Mouse (Mus musculus): ENCODE results near the gene Rsg1. TPM values are rescaled to one million over a fixed set of nuclear protein-coding genes. Genes with fewer than 3 reads are reported as not detected.

Gene Rsg1
- polyA plus RNA-seq, 1 experiment from 2014 or later, result 6.3 TPM

DNA sequence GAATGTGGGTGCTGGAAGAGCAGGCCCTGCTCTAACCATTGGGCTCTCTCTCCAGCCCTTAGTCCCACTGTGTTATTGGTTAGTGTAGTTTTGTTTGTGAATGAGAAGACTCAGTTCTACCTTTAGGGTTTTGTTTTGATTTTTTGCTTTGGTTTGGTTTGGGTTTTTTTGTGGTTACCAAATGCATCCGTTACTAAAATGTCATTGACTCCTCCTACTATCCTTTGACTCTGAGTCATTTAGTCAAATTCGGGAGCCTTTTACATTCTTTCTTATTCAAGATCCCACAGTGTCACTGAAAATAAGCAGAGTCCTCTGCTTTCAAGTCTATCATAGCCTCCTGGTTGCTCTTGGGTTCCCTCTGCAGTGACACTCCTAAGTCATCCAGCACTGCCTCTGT lies 29.8 kb upstream of the Rsg1 start:
- Histone ChIP-seq H3K9ac (ENCODE audit: low read depth, low read length) (no peak overlapping the region), H3K9me3 (ENCODE audit: control insufficient read depth, low read length) (no peaks in the 10 kb centered on the region), H3K36me3 (ENCODE audit: control insufficient read depth, insufficient read depth, low read length) (no peaks in the 10 kb centered on the region), H3K4me1 (replicated peaks; ENCODE audit: control insufficient read depth, insufficient read depth, low read length) (no peaks in the 10 kb centered on the region), H3K4me2 (replicated peaks; ENCODE audit: low read depth, low read length) (no peak overlapping the region), H3K27ac (ENCODE audit: low read depth, low read length) (no peak overlapping the region), H3K4me3 (ENCODE audit: low read depth, low read length) (no peak overlapping the region), H3K27me3 (ENCODE audit: control insufficient read depth, insufficient read depth, low read length) (no peaks in the 10 kb centered on the region)
- DNase-seq (ENCODE audit: low spot score) (no peak), ATAC-seq (ENCODE audit: low FRiP score) (no peak)
- WGBS, result 97% methylated on average over 2 of the region's 2 CpGs

DNA sequence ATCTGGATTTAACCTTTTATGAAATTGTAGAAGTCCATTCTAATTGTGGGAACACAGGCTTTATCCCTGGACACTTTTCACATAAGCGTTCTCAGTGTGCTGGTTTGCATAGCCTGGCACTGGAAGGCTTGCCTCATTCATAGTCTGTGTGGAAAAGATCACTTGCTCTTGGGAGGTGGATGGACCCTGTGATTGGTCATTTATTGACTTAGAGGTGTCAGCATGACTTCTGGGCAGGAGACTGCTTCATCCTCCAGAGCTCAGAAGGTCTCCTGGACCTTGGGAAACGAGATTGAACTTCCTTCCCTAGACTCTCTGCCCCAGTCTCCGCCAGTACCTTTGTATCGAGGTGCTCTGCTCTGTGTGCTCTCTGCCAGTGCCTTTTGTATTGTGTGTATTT lies 29.3 kb upstream of the Rsg1 start:
- Histone ChIP-seq H3K27me3 (ENCODE audit: control insufficient read depth, insufficient read depth, low read length) (no peaks in the 10 kb centered on the region), H3K36me3 (ENCODE audit: control insufficient read depth, insufficient read depth, low read length) (no peaks in the 10 kb centered on the region), H3K4me2 (replicated peaks; ENCODE audit: low read depth, low read length) (no peak overlapping the region), H3K4me3 (ENCODE audit: low read depth, low read length) (no peak overlapping the region), H3K9me3 (ENCODE audit: control insufficient read depth, low read length) (no peaks in the 10 kb centered on the region), H3K9ac (ENCODE audit: low read depth, low read length) (no peak overlapping the region), H3K4me1 (replicated peaks; ENCODE audit: control insufficient read depth, insufficient read depth, low read length) (no peaks in the 10 kb centered on the region), H3K27ac (ENCODE audit: low read depth, low read length) (no peak overlapping the region)
- no peak for ATAC-seq (ENCODE audit: low FRiP score)
- DNase-seq (ENCODE audit: low spot score), result no peak
- WGBS, result 89% methylated on average over 4 of the region's 4 CpGs

DNA sequence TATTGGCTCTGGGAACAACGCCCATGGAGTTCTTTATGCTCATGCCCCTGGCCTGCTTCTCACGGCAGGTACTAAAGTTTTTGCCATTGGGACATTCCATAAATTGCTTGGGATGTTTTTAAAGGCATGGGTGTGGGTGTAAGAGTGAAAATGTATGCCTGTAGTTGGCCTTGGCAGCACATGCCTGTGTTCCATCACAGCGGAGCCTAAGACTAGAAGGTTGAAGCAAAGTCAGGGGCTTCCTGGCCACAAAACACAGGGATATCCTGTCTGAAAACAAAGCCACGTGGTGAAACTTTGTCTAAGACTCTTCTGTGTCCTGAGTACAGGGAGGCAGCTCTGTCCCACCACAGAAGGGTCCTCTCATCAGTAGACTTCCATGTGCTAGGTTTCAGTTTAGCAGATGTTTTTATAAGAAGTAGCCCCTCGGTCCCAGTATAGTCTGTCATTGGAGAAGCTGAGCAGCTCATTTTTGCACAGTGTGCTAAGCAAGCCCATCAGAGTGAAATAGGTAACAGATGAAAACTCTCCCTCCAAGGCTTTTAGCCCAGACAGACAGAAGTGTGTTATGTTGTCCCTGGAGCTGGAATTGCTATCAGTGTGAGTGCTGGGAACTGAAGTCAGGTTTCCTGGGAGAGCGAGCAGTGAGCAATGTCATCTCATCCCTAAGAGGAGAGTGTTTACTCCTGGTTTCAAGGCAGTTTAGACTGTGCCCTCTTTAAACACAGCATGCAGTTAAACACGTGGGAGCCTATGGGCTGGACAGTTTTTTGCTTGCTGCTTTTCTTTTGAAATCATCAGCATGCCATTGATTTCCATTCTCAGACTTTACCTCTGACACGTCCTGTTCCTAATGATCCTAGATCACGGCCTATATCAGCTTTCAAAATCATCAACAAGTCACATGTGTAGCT lies 26.6 kb upstream of the Rsg1 start:
- H3K36me3 ChIP-seq (ENCODE audit: control insufficient read depth, insufficient read depth, low read length), result no peaks in the 10 kb centered on the region; the same call in 1 of the 2 replicates

DNA sequence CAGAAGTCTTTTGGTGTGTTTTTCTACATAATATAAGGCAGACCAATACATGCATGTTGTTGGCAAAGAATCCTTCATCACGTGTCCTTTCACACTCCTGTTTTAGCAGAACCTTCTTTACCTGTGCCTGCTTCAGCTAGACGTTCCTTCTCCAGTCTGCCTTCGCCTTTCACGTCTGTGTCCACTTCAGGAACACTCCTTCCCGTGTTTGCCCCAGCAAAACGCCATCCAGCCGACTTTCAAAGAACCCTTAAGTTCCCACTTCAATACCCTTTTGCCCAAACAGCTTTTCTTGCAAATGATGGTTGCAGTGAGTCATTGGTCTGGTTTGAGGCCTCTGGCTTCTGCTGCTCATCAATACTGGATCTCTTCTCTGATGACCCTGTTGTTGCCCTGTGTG lies 22.5 kb upstream of the Rsg1 start:
- ATAC-seq (ENCODE audit: low FRiP score), result no peak
- WGBS, result 93% methylated on average over 7 of the region's 7 CpGs

More for the DNA sequence above, 26.6 kb upstream of the Rsg1 start:
- no peaks in the 10 kb centered on the region for H3K27me3 ChIP-seq (ENCODE audit: control insufficient read depth, insufficient read depth, low read length)
- no peaks in the 10 kb centered on the region for H3K9me3 ChIP-seq (ENCODE audit: control insufficient read depth, low read length)
- DNase-seq (ENCODE audit: low spot score) (no peak), ATAC-seq (ENCODE audit: low FRiP score) (no peak)
- no peak overlapping the region for H3K27ac ChIP-seq (ENCODE audit: low read depth, low read length)
- no peak overlapping the region for H3K9ac ChIP-seq (ENCODE audit: low read depth, low read length)
- no peaks in the 10 kb centered on the region for H3K4me1 ChIP-seq (replicated peaks; ENCODE audit: control insufficient read depth, insufficient read depth, low read length)
- H3K4me2 ChIP-seq (replicated peaks; ENCODE audit: low read depth, low read length), result no peak overlapping the region
- WGBS, result 69% methylated on average over 9 of the region's 9 CpGs
- no peak overlapping the region for H3K4me3 ChIP-seq (ENCODE audit: low read depth, low read length)

DNA sequence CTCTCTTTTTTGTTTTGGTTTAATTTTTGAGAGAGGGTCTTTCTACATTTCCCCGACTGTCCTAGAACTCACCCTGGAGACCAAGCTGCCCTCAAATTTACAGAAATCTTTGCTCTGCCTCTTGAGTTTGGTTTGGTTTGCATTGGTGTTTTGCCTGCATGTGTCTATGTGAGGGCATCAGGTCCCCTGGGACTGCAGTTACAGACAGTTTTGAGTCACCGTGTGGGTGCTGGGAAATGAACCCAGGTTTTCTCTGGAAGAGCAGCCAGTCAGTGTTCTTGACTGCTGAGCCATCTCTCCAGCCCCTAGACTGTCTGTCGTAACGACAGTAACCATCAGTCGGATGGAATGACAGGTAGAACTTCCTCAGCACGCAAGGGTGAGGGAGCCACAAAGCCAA lies 19.2 kb upstream of the Rsg1 start:
- H3K27ac ChIP-seq (ENCODE audit: low read depth, low read length), result no peak overlapping the region
- peaks cover 10% of the 10 kb centered on the region for H3K36me3 ChIP-seq (ENCODE audit: control insufficient read depth, insufficient read depth, low read length)
- WGBS, result 92% methylated on average over 6 of the region's 6 CpGs
- H3K4me3 ChIP-seq (ENCODE audit: low read depth, low read length), result no peak overlapping the region
- ATAC-seq (ENCODE audit: low FRiP score) (no peak), DNase-seq (ENCODE audit: low spot score) (no peak)
- no peak overlapping the region for H3K4me2 ChIP-seq (replicated peaks; ENCODE audit: low read depth, low read length)
- H3K9ac ChIP-seq (ENCODE audit: low read depth, low read length), result no peak overlapping the region
- no peaks in the 10 kb centered on the region for H3K27me3 ChIP-seq (ENCODE audit: control insufficient read depth, insufficient read depth, low read length)
- H3K9me3 ChIP-seq (ENCODE audit: control insufficient read depth, low read length), result no peaks in the 10 kb centered on the region
- H3K4me1 ChIP-seq (replicated peaks; ENCODE audit: control insufficient read depth, insufficient read depth, low read length), result no peaks in the 10 kb centered on the region

More for the DNA sequence above, 22.5 kb upstream of the Rsg1 start:
- Histone ChIP-seq H3K27me3 (ENCODE audit: control insufficient read depth, insufficient read depth, low read length) (no peaks in the 10 kb centered on the region), H3K36me3 (ENCODE audit: control insufficient read depth, insufficient read depth, low read length) (no peaks in the 10 kb centered on the region; the same call in 1 of the 2 replicates), H3K4me1 (replicated peaks; ENCODE audit: control insufficient read depth, insufficient read depth, low read length) (no peaks in the 10 kb centered on the region), H3K9ac (ENCODE audit: low read depth, low read length) (no peak overlapping the region), H3K27ac (ENCODE audit: low read depth, low read length) (no peak overlapping the region), H3K4me2 (replicated peaks; ENCODE audit: low read depth, low read length) (no peak overlapping the region), H3K4me3 (ENCODE audit: low read depth, low read length) (no peak overlapping the region), H3K9me3 (ENCODE audit: control insufficient read depth, low read length) (no peaks in the 10 kb centered on the region)
- no peak for DNase-seq (ENCODE audit: low spot score)

DNA sequence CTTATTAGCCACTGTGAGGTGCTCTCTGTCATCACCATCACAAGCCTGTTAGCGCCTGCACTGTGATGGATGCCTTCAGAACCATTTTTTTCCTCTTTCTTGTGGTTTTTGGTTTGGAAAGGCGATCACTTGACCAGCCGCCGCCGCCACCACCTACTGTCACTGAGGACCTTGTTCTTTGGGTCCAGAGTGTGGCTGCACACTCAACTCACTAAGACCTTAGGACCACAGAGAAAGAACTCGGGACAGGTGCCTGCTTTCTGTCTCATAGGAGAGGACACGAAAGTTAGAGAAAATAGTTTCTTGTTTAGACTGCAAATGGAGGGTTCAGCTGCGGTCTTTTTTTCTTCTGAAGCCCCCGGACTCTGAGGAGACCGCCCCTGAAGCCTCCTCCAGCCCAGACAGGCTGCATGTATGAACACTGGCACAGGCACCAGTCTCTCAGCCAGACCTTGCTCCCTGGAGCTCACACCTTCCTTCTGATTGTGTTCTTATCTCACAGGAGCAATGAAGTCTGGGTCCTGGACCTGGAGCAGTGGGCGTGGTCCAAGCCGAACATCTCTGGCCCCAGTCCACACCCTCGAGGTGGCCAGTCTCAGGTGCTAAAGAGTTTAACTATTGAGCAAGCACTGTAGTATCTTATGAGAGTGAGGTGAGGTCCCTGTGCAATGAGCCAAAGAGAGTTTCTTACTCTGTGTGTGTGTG lies 16.6 kb upstream of the Rsg1 start:
- Histone ChIP-seq H3K9ac (ENCODE audit: low read depth, low read length) (no peak overlapping the region), H3K4me2 (replicated peaks; ENCODE audit: low read depth, low read length) (no peak overlapping the region), H3K4me3 (ENCODE audit: low read depth, low read length) (no peak overlapping the region), H3K36me3 (ENCODE audit: control insufficient read depth, insufficient read depth, low read length) (peaks cover 10% of the 10 kb centered on the region; the same call in 1 of the 2 replicates), H3K27me3 (ENCODE audit: control insufficient read depth, insufficient read depth, low read length) (no peaks in the 10 kb centered on the region), H3K27ac (ENCODE audit: low read depth, low read length) (no peak overlapping the region), H3K4me1 (replicated peaks; ENCODE audit: control insufficient read depth, insufficient read depth, low read length) (no peaks in the 10 kb centered on the region), H3K9me3 (ENCODE audit: control insufficient read depth, low read length) (no peaks in the 10 kb centered on the region)
- 94% methylated on average over 13 of the region's 13 CpGs for WGBS
- ATAC-seq (ENCODE audit: low FRiP score) (no peak), DNase-seq (ENCODE audit: low spot score) (no peak)

DNA sequence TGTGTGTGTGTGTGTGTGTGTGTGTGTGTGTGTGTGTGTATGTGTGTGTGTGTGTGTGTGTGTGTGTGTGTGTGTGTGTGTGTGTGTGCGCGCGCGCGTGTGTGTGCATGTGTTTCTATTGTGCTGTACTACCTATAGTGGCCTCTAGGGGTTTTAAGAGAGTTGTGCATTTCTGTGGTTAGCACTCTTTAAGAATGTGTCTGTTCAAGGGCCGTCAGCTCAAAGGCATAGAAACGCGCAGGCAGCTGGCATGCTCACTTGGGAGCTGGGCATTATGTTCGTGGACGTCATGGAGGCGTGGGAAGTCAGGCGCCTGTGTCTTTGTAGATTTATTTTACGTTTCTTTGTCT lies 16.1 kb upstream of the Rsg1 start:
- DNase-seq (ENCODE audit: low spot score) (no peak), ATAC-seq (ENCODE audit: low FRiP score) (no peak)
- Histone ChIP-seq H3K36me3 (ENCODE audit: control insufficient read depth, insufficient read depth, low read length) (peaks cover 10% of the 10 kb centered on the region; the same call in 1 of the 2 replicates), H3K4me3 (ENCODE audit: low read depth, low read length) (no peak overlapping the region), H3K4me1 (replicated peaks; ENCODE audit: control insufficient read depth, insufficient read depth, low read length) (no peaks in the 10 kb centered on the region), H3K4me2 (replicated peaks; ENCODE audit: low read depth, low read length) (no peak overlapping the region), H3K27ac (ENCODE audit: low read depth, low read length) (no peak overlapping the region), H3K27me3 (ENCODE audit: control insufficient read depth, insufficient read depth, low read length) (no peaks in the 10 kb centered on the region), H3K9me3 (ENCODE audit: control insufficient read depth, low read length) (no peaks in the 10 kb centered on the region), H3K9ac (ENCODE audit: low read depth, low read length) (no peak overlapping the region)
- WGBS, result 95% methylated on average over 9 of the region's 13 CpGs

DNA sequence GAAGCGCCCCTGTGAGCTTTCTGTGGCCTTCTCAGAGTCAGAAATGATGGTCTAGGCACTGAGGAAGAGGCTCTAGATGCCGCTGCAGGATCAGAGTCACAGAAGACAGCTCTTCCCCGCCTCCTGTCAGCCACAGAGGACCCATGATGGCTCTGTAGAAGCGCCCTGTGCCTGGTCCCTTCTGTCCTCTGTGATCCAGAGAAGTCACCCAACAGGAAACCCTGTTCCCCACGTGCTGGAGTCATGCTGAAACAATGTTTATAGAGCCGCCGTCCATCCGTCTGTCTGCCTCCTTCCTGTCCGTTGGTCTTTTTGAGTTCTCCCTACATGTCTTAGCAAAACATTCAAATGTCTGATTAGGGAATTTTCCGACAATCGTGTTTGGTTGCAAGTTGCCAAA lies 12.8 kb upstream of the Rsg1 start:
- DNase-seq (ENCODE audit: low spot score) (no peak), ATAC-seq (ENCODE audit: low FRiP score) (no peak)
- no peaks in the 10 kb centered on the region for H3K27me3 ChIP-seq (ENCODE audit: control insufficient read depth, insufficient read depth, low read length)

More for the DNA sequence above, 12.8 kb upstream of the Rsg1 start:
- Histone ChIP-seq H3K4me1 (replicated peaks; ENCODE audit: control insufficient read depth, insufficient read depth, low read length) (no peaks in the 10 kb centered on the region), H3K9ac (ENCODE audit: low read depth, low read length) (no peak overlapping the region), H3K9me3 (ENCODE audit: control insufficient read depth, low read length) (no peaks in the 10 kb centered on the region), H3K4me3 (ENCODE audit: low read depth, low read length) (no peak overlapping the region), H3K27ac (ENCODE audit: low read depth, low read length) (no peak overlapping the region), H3K4me2 (replicated peaks; ENCODE audit: low read depth, low read length) (no peak overlapping the region), H3K36me3 (ENCODE audit: control insufficient read depth, insufficient read depth, low read length) (peaks cover 10% of the 10 kb centered on the region; the same call in 1 of the 2 replicates)
- WGBS, result 80% methylated on average over 11 of the region's 11 CpGs
